Mouse (Mus musculus) cerebellum, adult 11-12 months (tissue): ENCODE measurements around the gene Tmem135.

ENCODE experiments used
- DNase-seq: peaks from one replicate; pipeline ENCODE4 v3.0.0; 2022

Gene Tmem135

GRCm38 (mm10) chr7:89404081-89404733 lies at the start of gene Tmem135, which contains the start of gene Fzd4:
Gene Tmem135 (minus strand): TSS chr7:89404222.
Gene Fzd4 (plus strand): TSS chr7:89404355.
- peak; percentile 96 for DNase-seq

GRCm38 (mm10) chr7:89450312-89450711 lies 46.3 kb upstream of the Tmem135 start:
- DNase-seq = no peak

- DNase-seq = no peak
Observed at GRCm38 (mm10) chr7:89445137-89445536, 41.1 kb upstream of the Tmem135 start.

GRCm38 (mm10) chr7:89442242-89442641 lies 38.2 kb upstream of the Tmem135 start:
- no peak for DNase-seq

- no peak for DNase-seq
Observed at GRCm38 (mm10) chr7:89441291-89441690, 37.3 kb upstream of the Tmem135 start.

- DNase-seq = no peak
Observed at GRCm38 (mm10) chr7:89437589-89437988, 33.6 kb upstream of the Tmem135 start.

- no peak for DNase-seq
Observed at GRCm38 (mm10) chr7:89436404-89436803, 32.4 kb upstream of the Tmem135 start.

- DNase-seq = no peak
Observed at GRCm38 (mm10) chr7:89433893-89434616, 30.0 kb upstream of the Tmem135 start.

- DNase-seq = no peak
Observed at GRCm38 (mm10) chr7:89433193-89433892, 29.3 kb upstream of the Tmem135 start.

- DNase-seq = no peak
Observed at GRCm38 (mm10) chr7:89431185-89431584, 27.2 kb upstream of the Tmem135 start.

GRCm38 (mm10) chr7:89429326-89429725 lies 25.3 kb upstream of the Tmem135 start:
- DNase-seq = no peak

- no peak for DNase-seq
Observed at GRCm38 (mm10) chr7:89428804-89429203, 24.8 kb upstream of the Tmem135 start.

- no peak for DNase-seq
Observed at GRCm38 (mm10) chr7:89427101-89427500, 23.1 kb upstream of the Tmem135 start.

- no peak for DNase-seq
Observed at GRCm38 (mm10) chr7:89425803-89426725, 22.0 kb upstream of the Tmem135 start.

- no peak for DNase-seq
Observed at GRCm38 (mm10) chr7:89424659-89425058, 20.6 kb upstream of the Tmem135 start.

- no peak for DNase-seq
Observed at GRCm38 (mm10) chr7:89423688-89424255, 19.8 kb upstream of the Tmem135 start.

- no peak for DNase-seq
Observed at GRCm38 (mm10) chr7:89423194-89423593, 19.2 kb upstream of the Tmem135 start.

- DNase-seq = no peak
Observed at GRCm38 (mm10) chr7:89422650-89423049, 18.6 kb upstream of the Tmem135 start.

GRCm38 (mm10) chr7:89421294-89421693 lies 17.3 kb upstream of the Tmem135 start:
- DNase-seq = no peak

- no peak for DNase-seq
Observed at GRCm38 (mm10) chr7:89418917-89419679, 15.1 kb upstream of the Tmem135 start.

- DNase-seq = no peak
Observed at GRCm38 (mm10) chr7:89418127-89418653, 14.2 kb upstream of the Tmem135 start.
